Mouse (Mus musculus) MEL (cell line): ENCODE results near the gene Il12a.

Experiments used
- CTCF ChIP-seq, 3 experiments: IDR thresholded peaks in 2 of 3; conservative IDR thresholded peaks in 1 of 3; 2 replicates each; pipeline ENCODE4 v1.5.1; 2011 to 2012; ENCODE audit warnings: low read length in 3 of 3, low read depth in 2 of 3, mild to moderate bottlenecking in 2 of 3, improper control_type of control experiment in 1 of 3, inconsistent platforms in 1 of 3, mixed read lengths in 1 of 3, moderate library complexity in 1 of 3; ENCODE audit not compliant: control insufficient read depth in 1 of 3, insufficient read depth in 1 of 3, poor library complexity in 1 of 3, severe bottlenecking in 1 of 3
- GATA1 ChIP-seq: IDR thresholded peaks from 2 replicates; pipeline ENCODE4 v1.6.1; 2011; ENCODE audit warnings: low read depth, low read length, improper control_type of control experiment
- KAT2A ChIP-seq: conservative IDR thresholded peaks from 2 replicates; pipeline ENCODE4 v1.6.1; 2012; ENCODE audit warnings: low read depth, low read length, improper control_type of control experiment, inconsistent platforms
- MAZ ChIP-seq: IDR thresholded peaks from 2 replicates; pipeline ENCODE4 v1.6.1; 2012; ENCODE audit warnings: low read depth, mild to moderate bottlenecking, inconsistent platforms, low read length, improper control_type of control experiment
- POLR2A ChIP-seq, 2 experiments: IDR thresholded peaks; 2 replicates each; pipeline ENCODE4 v1.6.1; 2011 to 2012; ENCODE audit warnings: low read length in 2 of 2, mild to moderate bottlenecking in 2 of 2, control low read depth in 1 of 2, improper control_type of control experiment in 1 of 2, low read depth in 1 of 2, moderate library complexity in 1 of 2; ENCODE audit not compliant: control insufficient read depth in 1 of 2, insufficient read depth in 1 of 2, poor library complexity in 1 of 2

DNA sequence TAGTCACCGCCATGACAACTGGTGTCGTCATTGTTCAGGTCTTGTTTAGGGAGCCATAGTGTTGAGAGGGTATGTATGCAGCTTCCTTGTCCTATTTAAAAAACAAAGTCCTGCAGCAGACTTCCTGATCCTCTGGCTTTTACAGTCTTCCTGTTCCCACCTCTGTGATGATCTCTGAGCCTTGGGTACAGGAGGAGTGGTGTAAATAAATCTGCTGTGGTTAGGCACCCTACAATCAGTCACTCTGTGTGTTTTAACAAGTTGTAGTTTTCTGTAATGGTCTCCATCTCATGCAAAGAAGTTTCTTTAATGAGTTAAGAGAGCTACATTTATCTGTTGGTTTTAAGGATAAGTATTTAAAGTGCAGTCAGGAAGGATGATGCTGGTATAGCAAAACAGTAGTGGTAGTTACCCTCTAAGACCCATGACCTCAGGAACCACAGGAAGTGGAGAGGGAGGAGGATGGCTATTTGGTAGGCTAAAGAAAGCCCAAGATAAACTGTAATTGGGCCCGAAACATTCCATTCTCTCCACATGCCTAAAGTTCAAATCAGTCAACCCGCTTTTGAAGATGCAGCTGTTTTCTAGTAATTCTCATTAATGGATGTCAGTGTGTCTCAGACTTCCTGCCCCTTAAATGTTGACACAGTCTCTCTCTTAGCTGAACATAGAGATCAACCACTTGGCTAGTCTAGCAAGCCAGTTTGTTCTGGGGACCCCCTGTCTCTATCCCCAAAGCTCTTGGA is 33.7 kb upstream of the Il12a start:
- no peak for TF ChIP-seq POLR2A (IDR thresholded peaks at IDR 0.05; ENCODE audit: control insufficient read depth in 1 of 2, insufficient read depth in 1 of 2, low read depth in 1 of 2, low read length in 2 of 2, poor library complexity in 1 of 2)
- no peak for TF ChIP-seq MAZ
- TF ChIP-seq CTCF (IDR thresholded peaks at IDR 0.05 in 2 of 3, conservative IDR thresholded peaks at IDR 0.05 in 1 of 3; ENCODE audit: control insufficient read depth in 1 of 3, insufficient read depth in 1 of 3, low read depth in 2 of 3, low read length in 3 of 3, poor library complexity in 1 of 3, severe bottlenecking in 1 of 3) = no peak
- TF ChIP-seq GATA1 = no peak
- no peak for TF ChIP-seq KAT2A
